Mouse (Mus musculus): ENCODE results near the gene Npvf. TPM values are rescaled to one million over a fixed set of nuclear protein-coding genes. Genes with fewer than 3 reads are reported as not detected.
A peak's percentile ranks its signal among the peaks of the same experiment; 100 is the strongest.
"Not testable (repeated sequence)": the region's sequence is repeated elsewhere in the genome, so short reads cannot be mapped to it uniquely, and the experiment has no call there.

Npvf gene
- polyA plus RNA-seq, 1 experiment, result not detected

DNA sequence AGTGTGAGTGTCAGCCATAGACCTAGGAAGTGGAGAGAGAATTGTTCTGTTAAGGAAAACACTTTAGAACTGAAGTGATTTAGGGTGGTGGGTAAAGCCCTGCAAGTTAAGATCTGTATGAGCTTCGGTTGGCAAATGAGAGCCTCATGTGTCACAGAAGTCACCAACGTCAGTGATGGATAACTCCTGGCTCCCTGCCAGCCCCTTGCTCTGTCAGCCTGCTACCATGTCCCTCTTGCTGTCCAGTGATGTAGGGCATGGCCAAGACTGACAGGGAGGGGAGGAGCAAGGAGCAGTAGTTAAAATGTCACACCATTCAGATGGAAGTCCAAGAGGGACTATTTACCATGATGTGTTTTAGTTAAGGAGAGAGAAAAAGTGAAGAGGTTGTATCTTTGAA, 14.6 kb downstream of the Npvf start:
- TF ChIP-seq FOSL1 (IDR thresholded peaks at IDR 0.05; ENCODE audit: insufficient read depth, low read length, poor library complexity, severe bottlenecking) (no peak), CTCF (IDR thresholded peaks at IDR 0.05; ENCODE audit: control insufficient read depth, insufficient read depth, insufficient read length) (no peak), USF1 (IDR thresholded peaks at IDR 0.05; ENCODE audit: low read depth) (no peak), MYOG (IDR thresholded peaks at IDR 0.05; ENCODE audit: control insufficient read depth, extremely low read depth, insufficient read length) (no peak), MAX (IDR thresholded peaks at IDR 0.05) (no peak), MYOD1 (IDR thresholded peaks at IDR 0.05; ENCODE audit: control insufficient read depth, insufficient read length, low read depth) (no peak), CEBPB (IDR thresholded peaks at IDR 0.05; ENCODE audit: low read depth) (no peak)
- H3K27me3 ChIP-seq (ENCODE audit: control insufficient read depth, insufficient read depth, insufficient read length), result peaks cover 26% of the 10 kb centered on the region
- H3K4me3 ChIP-seq (ENCODE audit: insufficient read depth, poor library complexity, severe bottlenecking), result no peak overlapping the region
- H3K79me2 ChIP-seq (ENCODE audit: control insufficient read depth, insufficient read depth), result no peaks in the 10 kb centered on the region
- no peaks in the 10 kb centered on the region for H3K36me3 ChIP-seq (ENCODE audit: control insufficient read depth, insufficient read depth)
- no peak overlapping the region for H3ac ChIP-seq (ENCODE audit: control insufficient read depth, insufficient read length, low read depth)
- H3K79me3 ChIP-seq (ENCODE audit: low read depth), result no peaks in the 10 kb centered on the region

DNA sequence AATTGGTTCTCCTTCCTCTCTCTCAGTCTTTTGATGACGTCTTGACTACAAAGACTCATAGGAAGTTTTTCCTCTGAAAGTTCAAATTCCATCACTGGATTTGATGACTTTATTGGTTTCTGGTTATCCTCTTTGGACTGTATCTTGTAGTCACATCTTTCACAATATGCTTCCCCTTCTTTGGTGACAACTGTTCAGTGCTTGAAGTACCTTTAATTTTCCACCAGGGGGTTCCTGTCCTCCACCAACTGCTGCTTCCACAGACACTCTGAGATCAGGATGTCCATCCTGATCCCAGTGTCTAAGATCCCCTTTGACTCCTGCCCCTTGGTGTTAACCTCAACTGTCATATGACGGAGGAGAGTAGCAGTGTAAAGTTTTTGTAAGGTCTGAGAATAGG, 28.1 kb downstream of the Npvf start:
- not testable (repeated sequence) for H3ac ChIP-seq (ENCODE audit: control insufficient read depth, insufficient read length, low read depth); H3K4me3 ChIP-seq (ENCODE audit: insufficient read depth, poor library complexity, severe bottlenecking); H3K27me3 ChIP-seq (ENCODE audit: control insufficient read depth, insufficient read depth, insufficient read length); H3K36me3 ChIP-seq (ENCODE audit: control insufficient read depth, insufficient read depth); H3K79me2 ChIP-seq (ENCODE audit: control insufficient read depth, insufficient read depth); H3K79me3 ChIP-seq (ENCODE audit: low read depth)

DNA sequence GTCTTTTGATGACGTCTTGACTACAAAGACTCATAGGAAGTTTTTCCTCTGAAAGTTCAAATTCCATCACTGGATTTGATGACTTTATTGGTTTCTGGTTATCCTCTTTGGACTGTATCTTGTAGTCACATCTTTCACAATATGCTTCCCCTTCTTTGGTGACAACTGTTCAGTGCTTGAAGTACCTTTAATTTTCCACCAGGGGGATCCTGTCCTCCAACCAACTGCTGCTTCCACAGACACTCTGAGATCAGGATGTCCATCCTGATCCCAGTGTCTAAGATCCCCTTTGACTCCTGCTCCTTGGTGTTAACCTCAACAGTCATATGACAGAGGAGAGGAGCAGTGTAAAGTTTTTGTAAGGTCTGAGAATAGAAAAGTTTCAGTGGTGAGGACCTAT, 36.0 kb downstream of the Npvf start:
- H3K36me3 ChIP-seq (ENCODE audit: control insufficient read depth, insufficient read depth); H3K79me2 ChIP-seq (ENCODE audit: control insufficient read depth, insufficient read depth); H3K79me3 ChIP-seq (ENCODE audit: low read depth); H3ac ChIP-seq (ENCODE audit: control insufficient read depth, insufficient read length, low read depth); H3K27me3 ChIP-seq (ENCODE audit: control insufficient read depth, insufficient read depth, insufficient read length); H3K4me3 ChIP-seq (ENCODE audit: insufficient read depth, poor library complexity, severe bottlenecking): not testable (repeated sequence)

DNA sequence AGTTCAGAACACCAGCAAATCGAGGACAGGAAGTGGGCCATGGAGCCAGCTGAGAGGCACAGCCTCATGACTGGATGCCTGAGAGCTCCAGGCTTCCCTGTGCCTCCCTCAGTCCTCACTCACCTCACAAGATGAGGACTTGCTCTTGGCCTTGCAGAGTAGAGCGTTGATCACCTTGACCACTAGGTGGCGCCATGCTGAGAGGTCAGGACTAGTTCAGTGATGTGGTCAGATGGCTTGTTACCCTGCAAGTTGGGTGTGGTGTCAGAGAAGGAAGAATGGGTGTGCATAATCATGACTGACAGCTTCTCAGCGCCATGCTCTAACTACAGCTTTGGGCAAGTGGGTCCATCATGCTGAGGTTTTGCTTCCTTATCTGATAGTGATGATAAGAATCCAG, 52.6 kb downstream of the Npvf start:
- Histone ChIP-seq H3K27me3 (ENCODE audit: control insufficient read depth, insufficient read depth, insufficient read length) (peaks cover 18% of the 10 kb centered on the region), H3K79me2 (ENCODE audit: control insufficient read depth, insufficient read depth) (no peaks in the 10 kb centered on the region), H3K36me3 (ENCODE audit: control insufficient read depth, insufficient read depth) (no peaks in the 10 kb centered on the region), H3K79me3 (ENCODE audit: low read depth) (no peaks in the 10 kb centered on the region), H3ac (ENCODE audit: control insufficient read depth, insufficient read length, low read depth) (no peak overlapping the region), H3K4me3 (ENCODE audit: insufficient read depth, poor library complexity, severe bottlenecking) (no peak overlapping the region)
- TF ChIP-seq USF1 (IDR thresholded peaks at IDR 0.05; ENCODE audit: low read depth), result no peak
- no peak for TF ChIP-seq CEBPB (IDR thresholded peaks at IDR 0.05; ENCODE audit: low read depth)
- peak; percentile 26 for TF ChIP-seq CTCF (IDR thresholded peaks at IDR 0.05; ENCODE audit: control insufficient read depth, insufficient read depth, insufficient read length)
- TF ChIP-seq MYOG (IDR thresholded peaks at IDR 0.05; ENCODE audit: control insufficient read depth, extremely low read depth, insufficient read length), result no peak

Other genes with a start within 250 kb of the Npvf start
- 17.6 TPM for gene Osbpl3, start 198.2 kb downstream of the Npvf start, polyA plus RNA-seq (2012; fragmentation: generic; extraction: Trizol)
- 65.5 TPM for gene Cycs, start 87.9 kb downstream of the Npvf start, polyA plus RNA-seq (2012; fragmentation: generic; extraction: Trizol)
- gene 4921507P07Rik, start 57.8 kb downstream of the Npvf start, polyA plus RNA-seq (2012; fragmentation: generic; extraction: Trizol), result not detected